Mouse (Mus musculus) stomach, postnatal 0 days (tissue): ENCODE data around the gene Sike1.

Source experiments
- CTCF ChIP-seq: IDR thresholded peaks from 2 replicates; pipeline ENCODE4 v1.5.1; 2016; ENCODE audit warnings: antibody characterized with exemption, low read depth, mild to moderate bottlenecking, moderate library complexity
- EP300 ChIP-seq: optimal IDR thresholded peaks from 2 replicates; pipeline ENCODE3; 2016; ENCODE audit warnings: antibody characterized with exemption

GRCm38 (mm10) chr3:102946312-102946711 lies 49.2 kb upstream of the Sike1 start:
- TF ChIP-seq CTCF (no peak), EP300 (no peak)
